ENCODE assay signal across 11 mouse cellular contexts in the genomic region with DNA sequence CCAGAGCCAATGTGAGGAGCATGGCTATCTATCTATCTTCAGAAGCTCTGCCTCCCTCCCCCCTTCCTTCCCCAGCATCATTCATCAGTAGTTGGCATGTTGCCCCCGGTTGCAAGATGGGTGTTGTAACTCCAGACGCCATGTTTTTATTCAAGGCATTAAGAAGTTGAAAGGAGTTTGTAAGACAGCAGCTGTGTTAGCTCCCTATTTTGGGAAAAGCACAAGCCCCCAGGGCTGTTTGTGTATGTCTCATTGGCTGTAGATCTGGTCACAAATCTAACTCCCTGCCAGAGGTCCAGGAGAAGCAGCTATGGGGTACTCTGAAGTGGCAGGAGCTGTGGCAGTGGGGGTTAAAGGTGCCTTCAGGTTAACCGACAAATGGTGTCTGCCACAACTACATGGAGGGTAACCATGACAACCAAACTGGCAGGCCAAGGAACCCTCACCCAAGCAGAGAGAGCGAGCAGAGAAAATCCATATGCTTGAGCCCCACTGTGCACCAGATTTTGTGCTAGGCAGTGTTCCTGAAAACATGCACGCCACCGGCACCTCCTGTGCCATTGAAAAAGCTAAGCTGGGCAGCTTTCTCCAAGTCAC.
A peak's percentile ranks its signal among the peaks of the same experiment; 100 is the strongest.
DNase-seq lines count a peak whose midpoint lies in the region; ATAC-seq and TF ChIP-seq lines count a peak whose summit lies in the region.
"Had no signal": no experiment of that assay in that cellular context is flagged by ENCODE, and none has a peak within 500 bp of the region (broad histone marks: within the 10 kb centered on the region; RNA-seq: fewer than 3 reads in every experiment).

No protein-coding gene starts in this region.

- no peak overlapping the region for H3K4me2 ChIP-seq in hindbrain, embryonic 14.5 days (replicated peaks)
- no peak overlapping the region for H3K4me2 ChIP-seq in hindbrain, embryonic 11.5 days (replicated peaks; ENCODE audit: low read depth, low read length)
- no peak overlapping the region for H3K4me2 ChIP-seq in midbrain, postnatal 0 days (ENCODE audit: low read depth, low read length, poor library complexity, severe bottlenecking)
- H3K4me2 ChIP-seq in liver, postnatal 0 days (ENCODE audit: low read depth, low read length) = no peak overlapping the region

- H3K4me3 ChIP-seq in hindbrain, embryonic 14.5 days (replicated peaks; ENCODE audit: low read length) = no peak overlapping the region
- no peak overlapping the region for H3K4me3 ChIP-seq in hindbrain, embryonic 11.5 days (ENCODE audit: low read depth, low read length)
- H3K4me3 ChIP-seq in midbrain, postnatal 0 days (ENCODE audit: low read depth, low read length) = no peak overlapping the region
- no peak overlapping the region for H3K4me3 ChIP-seq in liver, postnatal 0 days (ENCODE audit: low read depth, low read length)

- H3K27me3 ChIP-seq in hindbrain, embryonic 14.5 days (ENCODE audit: control insufficient read depth, insufficient read depth, low read length) = no peaks in the 10 kb centered on the region
- H3K27me3 ChIP-seq in hindbrain, embryonic 11.5 days (ENCODE audit: control insufficient read depth, insufficient read depth, low read length) = no peaks in the 10 kb centered on the region
- H3K27me3 ChIP-seq in midbrain, postnatal 0 days (ENCODE audit: insufficient read depth, low read length) = no peaks in the 10 kb centered on the region
- no peaks in the 10 kb centered on the region for H3K27me3 ChIP-seq in liver, postnatal 0 days (ENCODE audit: insufficient read depth, low read length)
- H3K27me3 ChIP-seq: CH12.LX had no signal

- H3K4me1 ChIP-seq in hindbrain, embryonic 14.5 days (replicated peaks; ENCODE audit: control insufficient read depth, insufficient read depth, low read length) = peaks cover 39% of the 10 kb centered on the region
- H3K4me1 ChIP-seq in hindbrain, embryonic 11.5 days (replicated peaks; ENCODE audit: control insufficient read depth, insufficient read depth, low read length) = no peaks in the 10 kb centered on the region
- peaks cover 8% of the 10 kb centered on the region; the same call in 1 of the 2 replicates for H3K4me1 ChIP-seq in midbrain, postnatal 0 days (ENCODE audit: insufficient read depth, low read length)
- no peaks in the 10 kb centered on the region for H3K4me1 ChIP-seq in liver, postnatal 0 days (ENCODE audit: insufficient read depth)

- no peak overlapping the region for H3K9ac ChIP-seq in hindbrain, embryonic 14.5 days
- H3K9ac ChIP-seq in hindbrain, embryonic 11.5 days (ENCODE audit: low read depth, low read length) = no peak overlapping the region
- H3K9ac ChIP-seq in midbrain, postnatal 0 days (replicated peaks; ENCODE audit: low read length, poor library complexity, severe bottlenecking) = no peak overlapping the region
- no peak overlapping the region for H3K9ac ChIP-seq in liver, postnatal 0 days (replicated peaks)

- TF ChIP-seq EP300 in liver, postnatal 0 days (IDR thresholded peaks at IDR 0.05; ENCODE audit: low read depth) = no peak

- no peak for TF ChIP-seq CTCF in midbrain, postnatal 0 days (IDR thresholded peaks at IDR 0.05)
- TF ChIP-seq CTCF in liver, postnatal 0 days (IDR thresholded peaks at IDR 0.05; ENCODE audit: low read depth) = no peak

- H3K9me3 ChIP-seq in hindbrain, embryonic 14.5 days (ENCODE audit: control insufficient read depth, low read length) = no peaks in the 10 kb centered on the region
- no peaks in the 10 kb centered on the region for H3K9me3 ChIP-seq in hindbrain, embryonic 11.5 days (ENCODE audit: control insufficient read depth, low read length)
- no peaks in the 10 kb centered on the region for H3K9me3 ChIP-seq in midbrain, postnatal 0 days (ENCODE audit: low read length)
- no peaks in the 10 kb centered on the region for H3K9me3 ChIP-seq in liver, postnatal 0 days (ENCODE audit: low read length)

- no peak for DNase-seq in hindbrain, embryonic 14.5 days (ENCODE audit: low spot score)
- no peak for DNase-seq in hindbrain, embryonic 11.5 days (ENCODE audit: low spot score)
- peak; percentile 63 for DNase-seq in cerebellum, adult 11 months
- peak; percentile 55 to 72 for DNase-seq in frontal cortex, adult 2 months (ENCODE audit: extremely low spot score in 1 of 2, low spot score in 1 of 2)
- DNase-seq in midbrain, postnatal 0 days (ENCODE audit: low spot score) = peak; percentile 69
- DNase-seq in liver, postnatal 0 days = no peak
- DNase-seq in urinary bladder, adult 18-20 months (ENCODE audit: low spot score in 2 of 2) = no peak
- DNase-seq in urinary bladder, postnatal 14 days (ENCODE audit: low spot score) = no peak

- H3K27ac ChIP-seq in hindbrain, embryonic 14.5 days = no peak overlapping the region
- no peak overlapping the region for H3K27ac ChIP-seq in hindbrain, embryonic 11.5 days (ENCODE audit: low read depth, low read length)
- no peak overlapping the region for H3K27ac ChIP-seq in midbrain, postnatal 0 days (ENCODE audit: low read depth, low read length)
- no peak overlapping the region for H3K27ac ChIP-seq in liver, postnatal 0 days (ENCODE audit: low read depth)
- H3K27ac ChIP-seq: kidney, postnatal 0 days; macrophage had no signal

- WGBS in hindbrain, embryonic 14.5 days = 26% methylated on average over 6 of the region's 6 CpGs
- WGBS in hindbrain, embryonic 11.5 days = 50% methylated on average over 6 of the region's 6 CpGs
- 23% methylated on average over 6 of the region's 6 CpGs for WGBS in midbrain, postnatal 0 days
- WGBS in liver, postnatal 0 days (ENCODE audit: insufficient replicate concordance) = 75% methylated on average over 6 of the region's 6 CpGs

- peak; percentile 18; the same call in 1 of the 2 replicates for ATAC-seq in hindbrain, embryonic 14.5 days (ENCODE audit: low FRiP score)
- no peak for ATAC-seq in hindbrain, embryonic 11.5 days (ENCODE audit: low FRiP score)
- ATAC-seq in midbrain, postnatal 0 days (ENCODE audit: low FRiP score) = no peak
- ATAC-seq in liver, postnatal 0 days = no peak

- H3K36me3 ChIP-seq in hindbrain, embryonic 14.5 days (replicated peaks; ENCODE audit: control insufficient read depth, insufficient read depth) = peaks cover 7% of the 10 kb centered on the region; the same call in 1 of the 2 replicates
- H3K36me3 ChIP-seq in hindbrain, embryonic 11.5 days (ENCODE audit: control insufficient read depth, insufficient read depth, low read length) = no peaks in the 10 kb centered on the region
- H3K36me3 ChIP-seq in midbrain, postnatal 0 days (ENCODE audit: insufficient read depth, low read length) = peaks cover 7% of the 10 kb centered on the region
- H3K36me3 ChIP-seq in liver, postnatal 0 days (replicated peaks; ENCODE audit: insufficient read depth, low read length) = no peaks in the 10 kb centered on the region

Comparison
In these comparisons a context has a peak if more than half of its experiments do, and no peak if none do; other contexts are left out.
1. DNase-seq: peak in cerebellum, adult 11 months (single experiment), frontal cortex, adult 2 months (2 of 2) and midbrain, postnatal 0 days (single experiment); none in hindbrain, embryonic 14.5 days (single experiment), hindbrain, embryonic 11.5 days (single experiment), liver, postnatal 0 days (single experiment), urinary bladder, adult 18-20 months (0 of 2) and urinary bladder, postnatal 14 days (single experiment).